Mouse (Mus musculus) erythroblast, embryonic 14.5 days (primary cell): Measurements from ENCODE around the gene Wdr1. TPM values are rescaled to one million over a fixed set of nuclear protein-coding genes. Genes with fewer than 3 reads are reported as not detected.

Experiments used
- H3K27me3 ChIP-seq: 2 replicates; pipeline ENCODE4 v1.6.1; 2012; ENCODE audit warnings: inconsistent platforms; ENCODE audit not compliant: control insufficient read depth
- H3K36me3 ChIP-seq: 2 replicates; pipeline ENCODE4 v1.6.1; 2012; ENCODE audit warnings: mild to moderate bottlenecking, inconsistent platforms; ENCODE audit not compliant: control insufficient read depth
- H3K4me1 ChIP-seq: 2 replicates; pipeline ENCODE4 v1.6.1; 2012; ENCODE audit warnings: inconsistent platforms; ENCODE audit not compliant: control insufficient read depth
- H3K4me3 ChIP-seq: replicated peaks from 2 replicates; pipeline ENCODE3; 2012; ENCODE audit warnings: moderate library complexity, mild to moderate bottlenecking, inconsistent platforms
- H3K9me3 ChIP-seq: 2 replicates; pipeline ENCODE4 v1.6.1; 2012; ENCODE audit warnings: low read length, inconsistent platforms, mixed read lengths; ENCODE audit not compliant: control insufficient read depth
- GATA1 ChIP-seq: IDR thresholded peaks from 2 replicates; pipeline ENCODE4 v1.6.1; 2012; ENCODE audit warnings: low read length, inconsistent platforms, mixed read lengths
- TAL1 ChIP-seq: IDR thresholded peaks from 3 replicates; pipeline ENCODE4 v1.6.1; 2012; ENCODE audit warnings: low read length, inconsistent platforms, mixed read lengths
- polyA plus RNA-seq: library from polyadenylated mRNA; stranded (reverse); fragments of >175 nt; gene quantifications from 2 replicates; pipeline ENCODE4 v1.2.3, GENCODE M21; 2012

Gene Wdr1
- polyA plus RNA-seq, 1 experiment = 4.1 TPM

DNA sequence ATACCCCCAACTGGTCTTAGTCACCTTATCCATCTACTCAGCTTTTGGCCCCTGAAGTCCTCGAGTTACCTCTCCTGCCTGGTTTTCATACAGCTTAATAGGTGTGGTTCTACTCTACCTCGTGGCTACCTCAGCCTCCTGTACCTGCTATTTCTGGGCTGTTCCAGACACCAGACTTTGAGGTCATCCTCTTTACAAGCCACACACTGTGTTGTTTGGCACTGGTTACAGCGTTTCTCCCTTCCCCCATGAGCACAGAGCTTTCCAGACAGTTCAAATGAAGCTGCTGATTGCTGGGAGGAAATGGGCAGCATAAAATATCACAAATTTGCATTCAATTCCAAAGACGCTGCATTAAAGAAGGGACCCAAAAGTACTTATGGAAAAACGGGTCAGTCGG lies 1.8 kb upstream of the Wdr1 start:
- Histone ChIP-seq H3K4me3 (no peak overlapping the region), H3K27me3 (no peaks in the 10 kb centered on the region), H3K4me1 (peaks cover 25% of the 10 kb centered on the region), H3K36me3 (peaks cover 7% of the 10 kb centered on the region), H3K9me3 (no peaks in the 10 kb centered on the region)
- no peak for TF ChIP-seq TAL1
- TF ChIP-seq GATA1 = no peak

DNA sequence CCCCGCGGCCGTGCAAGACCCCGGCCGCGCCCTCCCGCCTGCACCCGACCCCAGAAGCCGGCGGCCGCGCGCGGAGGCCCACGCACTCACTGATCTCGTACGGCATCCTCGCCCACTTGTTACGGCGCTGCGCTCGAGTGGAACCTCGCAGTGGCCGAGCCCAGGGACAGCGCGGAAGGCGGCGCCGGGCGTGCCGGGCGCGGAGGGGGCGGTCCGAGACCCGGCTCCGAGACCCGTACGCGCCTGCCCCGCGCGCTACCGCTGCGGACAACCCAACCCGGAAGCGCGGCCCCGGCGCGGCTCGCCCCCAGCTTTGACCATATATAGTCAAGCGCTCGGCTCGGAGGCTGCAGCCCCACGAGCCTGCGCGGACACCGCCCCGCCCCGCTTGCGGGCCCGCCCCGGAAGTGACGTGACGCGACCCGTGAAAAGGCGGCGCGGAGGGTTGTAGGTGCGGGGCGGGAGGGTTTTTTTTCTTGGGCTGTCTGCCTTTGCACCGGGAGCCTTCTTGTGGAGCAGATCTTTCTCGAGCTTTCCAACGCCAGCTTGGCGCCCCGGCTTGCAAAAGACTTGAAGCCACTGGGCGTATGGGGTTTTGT lies 1.5 kb downstream of the Wdr1 start:
- H3K9me3 ChIP-seq = no peaks in the 10 kb centered on the region
- peaks cover 39% of the 10 kb centered on the region for H3K36me3 ChIP-seq
- no peaks in the 10 kb centered on the region for H3K27me3 ChIP-seq
- H3K4me1 ChIP-seq = peaks cover 30% of the 10 kb centered on the region
- no peak for TF ChIP-seq TAL1
- TF ChIP-seq GATA1 = no peak
- peak overlapping the region; percentile 76 for H3K4me3 ChIP-seq

GRCm38 (mm10) chr5:38560586-38561425 lies 2.2 kb downstream of the Wdr1 start:
- Histone ChIP-seq H3K4me3 (peak overlapping the region; percentile 76), H3K27me3 (no peaks in the 10 kb centered on the region), H3K36me3 (peaks cover 46% of the 10 kb centered on the region), H3K9me3 (no peaks in the 10 kb centered on the region), H3K4me1 (peaks cover 30% of the 10 kb centered on the region)
- no peak for TF ChIP-seq GATA1
- no peak for TF ChIP-seq TAL1

DNA sequence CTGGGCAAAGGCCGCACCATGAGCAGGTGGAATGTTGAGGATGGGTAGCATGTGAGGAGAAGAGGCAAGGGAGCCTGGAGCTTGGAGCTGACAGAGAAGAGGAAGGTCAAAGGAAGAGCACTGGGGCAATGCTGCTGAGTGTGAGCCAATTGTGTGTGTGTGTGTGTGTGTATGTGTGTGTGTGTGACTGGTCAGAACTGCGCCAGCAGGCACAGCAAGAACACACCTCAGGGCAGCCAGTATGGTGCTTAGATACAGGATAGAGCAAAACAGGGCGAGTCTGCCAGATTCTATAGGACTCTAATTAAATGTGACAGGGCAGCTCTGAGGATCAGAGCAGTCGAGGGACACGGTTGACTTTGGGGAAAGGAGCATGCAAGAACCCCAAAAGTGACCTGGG lies 4.2 kb downstream of the Wdr1 start:
- no peak overlapping the region for H3K4me3 ChIP-seq
- H3K9me3 ChIP-seq = no peaks in the 10 kb centered on the region
- H3K36me3 ChIP-seq = peaks cover 66% of the 10 kb centered on the region
- TF ChIP-seq TAL1 (no peak), GATA1 (no peak)
- H3K27me3 ChIP-seq = no peaks in the 10 kb centered on the region
- H3K4me1 ChIP-seq = peaks cover 36% of the 10 kb centered on the region

DNA sequence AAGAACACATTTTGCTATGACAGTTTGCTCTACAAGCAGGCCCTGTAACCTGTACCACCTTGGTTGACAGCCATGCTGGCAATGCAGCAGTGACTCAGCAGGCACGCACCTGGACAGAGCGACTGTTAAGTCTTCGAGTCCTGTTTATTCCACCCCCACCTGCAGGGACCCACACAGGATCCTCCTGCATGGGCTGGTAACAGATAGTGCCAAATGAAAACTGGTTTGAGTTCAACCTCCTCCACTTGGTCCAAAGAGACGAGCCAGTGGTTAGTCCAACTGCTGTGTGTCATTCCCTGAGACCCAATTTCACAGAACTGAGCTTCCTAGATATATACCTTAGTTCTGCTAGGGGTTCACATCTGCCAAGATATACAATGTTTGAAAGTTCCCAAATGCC lies 5.2 kb downstream of the Wdr1 start:
- H3K9me3 ChIP-seq = no peaks in the 10 kb centered on the region
- peaks cover 76% of the 10 kb centered on the region for H3K36me3 ChIP-seq
- TF ChIP-seq GATA1 (no peak), TAL1 (no peak)
- H3K4me1 ChIP-seq = peaks cover 35% of the 10 kb centered on the region
- H3K4me3 ChIP-seq = no peak overlapping the region
- H3K27me3 ChIP-seq = no peaks in the 10 kb centered on the region

GRCm38 (mm10) chr5:38556406-38556805 lies 6.6 kb downstream of the Wdr1 start:
- TF ChIP-seq TAL1 = no peak
- no peak for TF ChIP-seq GATA1
- Histone ChIP-seq H3K36me3 (peaks cover 89% of the 10 kb centered on the region), H3K4me3 (no peak overlapping the region), H3K4me1 (peaks cover 28% of the 10 kb centered on the region), H3K27me3 (no peaks in the 10 kb centered on the region), H3K9me3 (no peaks in the 10 kb centered on the region)

DNA sequence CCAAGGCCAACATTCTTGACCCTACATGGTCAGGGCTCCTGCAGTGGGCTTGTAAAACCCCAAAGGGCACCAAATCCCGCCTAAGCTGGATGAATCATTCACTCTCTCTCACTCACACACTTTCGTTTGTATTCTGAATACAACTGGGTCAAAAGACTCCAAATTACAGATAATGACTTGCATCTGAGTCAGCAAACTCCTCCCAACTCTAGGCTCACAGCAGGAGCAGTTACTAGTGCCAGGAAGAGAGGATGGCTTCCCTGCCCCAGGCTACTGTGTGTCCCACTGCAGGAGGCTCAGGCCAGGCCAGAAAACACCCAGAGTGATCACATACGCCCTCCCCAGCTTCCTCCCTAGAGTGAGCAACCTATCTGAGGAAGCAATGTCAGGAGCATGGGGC lies 9.1 kb downstream of the Wdr1 start:
- H3K27me3 ChIP-seq = no peaks in the 10 kb centered on the region
- H3K36me3 ChIP-seq = peaks cover 98% of the 10 kb centered on the region
- TF ChIP-seq GATA1 (no peak), TAL1 (no peak)
- peaks cover 9% of the 10 kb centered on the region for H3K4me1 ChIP-seq
- no peak overlapping the region for H3K4me3 ChIP-seq
- H3K9me3 ChIP-seq = no peaks in the 10 kb centered on the region

DNA sequence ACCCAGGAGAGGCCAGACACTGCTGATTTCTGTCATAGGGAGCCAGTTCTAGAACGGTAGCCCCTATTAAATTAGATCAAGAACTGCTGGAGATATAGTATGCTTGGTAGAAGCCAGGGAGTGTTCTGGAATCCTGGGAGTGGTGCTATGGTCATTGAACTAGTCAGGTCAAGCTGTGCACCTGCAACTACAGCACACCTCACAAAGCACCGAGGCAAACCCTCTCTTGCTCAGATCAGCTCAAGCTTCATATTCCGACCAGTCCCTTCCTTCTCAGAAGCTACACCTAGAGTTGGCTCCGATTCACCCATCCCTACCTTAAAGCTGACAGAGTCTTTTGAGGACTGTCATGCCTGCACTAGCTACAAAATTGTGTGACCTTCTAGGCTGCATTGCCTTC lies 9.5 kb downstream of the Wdr1 start:
- Histone ChIP-seq H3K36me3 (peaks cover 98% of the 10 kb centered on the region), H3K4me3 (no peak overlapping the region), H3K4me1 (peaks cover 9% of the 10 kb centered on the region), H3K9me3 (no peaks in the 10 kb centered on the region), H3K27me3 (no peaks in the 10 kb centered on the region)
- TF ChIP-seq TAL1 (no peak), GATA1 (no peak)

- Histone ChIP-seq H3K9me3 (no peaks in the 10 kb centered on the region), H3K4me1 (peaks cover 9% of the 10 kb centered on the region), H3K27me3 (no peaks in the 10 kb centered on the region), H3K4me3 (no peak overlapping the region), H3K36me3 (peaks cover 98% of the 10 kb centered on the region)
- TF ChIP-seq TAL1 (no peak), GATA1 (no peak)
Measured at GRCm38 (mm10) chr5:38552615-38553014, 10.4 kb downstream of the Wdr1 start.
